Mouse (Mus musculus): ENCODE data around the gene Syt6. TPM values are rescaled to one million over a fixed set of nuclear protein-coding genes. Genes with fewer than 3 reads are reported as not detected.
A peak's percentile ranks its signal among the peaks of the same experiment; 100 is the strongest.

Gene Syt6
- polyA plus RNA-seq, 1 experiment from 2014 or later = 0.07 TPM

GRCm38 (mm10) chr3:103592636-103593035 lies 17.6 kb downstream of the Syt6 start:
- H3K4me3 ChIP-seq (ENCODE audit: low read length) = no peak overlapping the region
- WGBS = 90% methylated on average over 5 of the region's 5 CpGs
- H3K4me2 ChIP-seq (ENCODE audit: low read depth, low read length) = no peak overlapping the region
- H3K27ac ChIP-seq (ENCODE audit: low read length) = no peak overlapping the region
- no peaks in the 10 kb centered on the region for H3K9me3 ChIP-seq (replicated peaks; ENCODE audit: control insufficient read depth, low read length)
- H3K27me3 ChIP-seq (ENCODE audit: control insufficient read depth, insufficient read depth, low read length) = no peaks in the 10 kb centered on the region
- no peaks in the 10 kb centered on the region for H3K36me3 ChIP-seq (ENCODE audit: control insufficient read depth, insufficient read depth)
- H3K9ac ChIP-seq (ENCODE audit: low read length) = no peak overlapping the region
- H3K4me1 ChIP-seq (ENCODE audit: control insufficient read depth, insufficient read depth, low read length) = no peaks in the 10 kb centered on the region
- ATAC-seq (replicated peaks; ENCODE audit: extremely low read depth, insufficient read depth, low FRiP score) = no peak

- 44% methylated on average over 5 of the region's 5 CpGs for WGBS
- Histone ChIP-seq H3K36me3 (ENCODE audit: control insufficient read depth, insufficient read depth) (no peaks in the 10 kb centered on the region), H3K9ac (ENCODE audit: low read length) (no peak overlapping the region), H3K27ac (ENCODE audit: low read length) (no peak overlapping the region), H3K4me2 (ENCODE audit: low read depth, low read length) (no peak overlapping the region), H3K9me3 (replicated peaks; ENCODE audit: control insufficient read depth, low read length) (no peaks in the 10 kb centered on the region), H3K4me1 (ENCODE audit: control insufficient read depth, insufficient read depth, low read length) (no peaks in the 10 kb centered on the region), H3K4me3 (ENCODE audit: low read length) (no peak overlapping the region), H3K27me3 (ENCODE audit: control insufficient read depth, insufficient read depth, low read length) (no peaks in the 10 kb centered on the region)
- ATAC-seq (replicated peaks; ENCODE audit: extremely low read depth, insufficient read depth, low FRiP score) = no peak
Observed at GRCm38 (mm10) chr3:103593631-103594030, 18.6 kb downstream of the Syt6 start.

- no peak for ATAC-seq (replicated peaks; ENCODE audit: extremely low read depth, insufficient read depth, low FRiP score)
- Histone ChIP-seq H3K36me3 (ENCODE audit: control insufficient read depth, insufficient read depth) (no peaks in the 10 kb centered on the region), H3K9ac (ENCODE audit: low read length) (no peak overlapping the region), H3K27ac (ENCODE audit: low read length) (no peak overlapping the region), H3K27me3 (ENCODE audit: control insufficient read depth, insufficient read depth, low read length) (no peaks in the 10 kb centered on the region), H3K4me1 (ENCODE audit: control insufficient read depth, insufficient read depth, low read length) (no peaks in the 10 kb centered on the region), H3K4me3 (ENCODE audit: low read length) (no peak overlapping the region), H3K4me2 (ENCODE audit: low read depth, low read length) (no peak overlapping the region), H3K9me3 (replicated peaks; ENCODE audit: control insufficient read depth, low read length) (no peaks in the 10 kb centered on the region)
- WGBS = 70% methylated on average over 7 of the region's 7 CpGs
Observed at GRCm38 (mm10) chr3:103595271-103595810, 20.3 kb downstream of the Syt6 start.

GRCm38 (mm10) chr3:103597586-103597985 lies 22.6 kb downstream of the Syt6 start:
- Histone ChIP-seq H3K4me3 (ENCODE audit: low read length) (no peak overlapping the region), H3K4me2 (ENCODE audit: low read depth, low read length) (no peak overlapping the region), H3K9ac (ENCODE audit: low read length) (no peak overlapping the region), H3K27ac (ENCODE audit: low read length) (no peak overlapping the region), H3K36me3 (ENCODE audit: control insufficient read depth, insufficient read depth) (no peaks in the 10 kb centered on the region), H3K27me3 (ENCODE audit: control insufficient read depth, insufficient read depth, low read length) (no peaks in the 10 kb centered on the region), H3K4me1 (ENCODE audit: control insufficient read depth, insufficient read depth, low read length) (no peaks in the 10 kb centered on the region; the same call in 1 of the 2 replicates), H3K9me3 (replicated peaks; ENCODE audit: control insufficient read depth, low read length) (no peaks in the 10 kb centered on the region)
- no peak for ATAC-seq (replicated peaks; ENCODE audit: extremely low read depth, insufficient read depth, low FRiP score)
- WGBS = 88% methylated on average over 4 of the region's 4 CpGs

DNA sequence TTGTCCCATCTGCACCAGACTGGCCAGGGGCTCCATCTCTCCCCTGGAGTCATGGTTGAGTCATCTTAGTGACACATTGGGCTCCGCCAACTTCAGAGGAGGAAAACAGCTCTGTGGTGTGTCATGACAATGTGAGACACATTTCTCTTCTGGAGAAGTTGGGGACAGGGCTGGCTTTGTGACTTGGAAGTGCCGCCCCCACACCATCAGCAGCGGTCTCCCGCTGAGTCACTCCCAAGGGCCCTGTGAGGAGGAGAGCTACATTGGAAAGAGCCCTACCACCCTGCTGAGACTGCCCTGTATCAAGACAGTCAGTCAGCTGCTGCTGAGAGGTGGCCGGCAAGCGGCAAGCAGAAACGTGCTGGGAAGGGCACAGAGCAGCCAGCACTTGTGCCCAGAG lies 26.0 kb downstream of the Syt6 start:
- WGBS = 32% methylated on average over 7 of the region's 7 CpGs
- Histone ChIP-seq H3K9ac (ENCODE audit: low read length) (no peak overlapping the region), H3K36me3 (ENCODE audit: control insufficient read depth, insufficient read depth) (no peaks in the 10 kb centered on the region), H3K9me3 (replicated peaks; ENCODE audit: control insufficient read depth, low read length) (no peaks in the 10 kb centered on the region), H3K27me3 (ENCODE audit: control insufficient read depth, insufficient read depth, low read length) (no peaks in the 10 kb centered on the region), H3K4me2 (ENCODE audit: low read depth, low read length) (no peak overlapping the region), H3K4me1 (ENCODE audit: control insufficient read depth, insufficient read depth, low read length) (no peaks in the 10 kb centered on the region; the same call in 1 of the 2 replicates), H3K4me3 (ENCODE audit: low read length) (no peak overlapping the region), H3K27ac (ENCODE audit: low read length) (no peak overlapping the region)
- ATAC-seq (replicated peaks; ENCODE audit: extremely low read depth, insufficient read depth, low FRiP score) = peak; percentile 45

- 68% methylated on average over 1 of the region's 1 CpGs for WGBS
- Histone ChIP-seq H3K27ac (ENCODE audit: low read length) (no peak overlapping the region), H3K27me3 (ENCODE audit: control insufficient read depth, insufficient read depth, low read length) (no peaks in the 10 kb centered on the region), H3K9me3 (replicated peaks; ENCODE audit: control insufficient read depth, low read length) (no peaks in the 10 kb centered on the region), H3K4me1 (ENCODE audit: control insufficient read depth, insufficient read depth, low read length) (no peaks in the 10 kb centered on the region; the same call in 1 of the 2 replicates), H3K36me3 (ENCODE audit: control insufficient read depth, insufficient read depth) (no peaks in the 10 kb centered on the region), H3K4me2 (ENCODE audit: low read depth, low read length) (no peak overlapping the region), H3K9ac (ENCODE audit: low read length) (no peak overlapping the region), H3K4me3 (ENCODE audit: low read length) (no peak overlapping the region)
- ATAC-seq (replicated peaks; ENCODE audit: extremely low read depth, insufficient read depth, low FRiP score) = no peak
Observed at GRCm38 (mm10) chr3:103601561-103601960, 26.5 kb downstream of the Syt6 start.

GRCm38 (mm10) chr3:103606045-103606597 lies 31.1 kb downstream of the Syt6 start:
- no peak for ATAC-seq (replicated peaks; ENCODE audit: extremely low read depth, insufficient read depth, low FRiP score)
- no peak overlapping the region for H3K27ac ChIP-seq (ENCODE audit: low read length)

GRCm38 (mm10) chr3:103606660-103607595 lies 31.9 kb downstream of the Syt6 start:
- H3K9me3 ChIP-seq (replicated peaks; ENCODE audit: control insufficient read depth, low read length) = no peaks in the 10 kb centered on the region
- WGBS = 82% methylated on average over 13 of the region's 13 CpGs

More at GRCm38 (mm10) chr3:103606045-103606597, 31.1 kb downstream of the Syt6 start:
- Histone ChIP-seq H3K4me3 (ENCODE audit: low read length) (no peak overlapping the region), H3K36me3 (ENCODE audit: control insufficient read depth, insufficient read depth) (no peaks in the 10 kb centered on the region), H3K4me1 (ENCODE audit: control insufficient read depth, insufficient read depth, low read length) (no peaks in the 10 kb centered on the region; the same call in 1 of the 2 replicates), H3K9me3 (replicated peaks; ENCODE audit: control insufficient read depth, low read length) (no peaks in the 10 kb centered on the region), H3K4me2 (ENCODE audit: low read depth, low read length) (no peak overlapping the region), H3K27me3 (ENCODE audit: control insufficient read depth, insufficient read depth, low read length) (no peaks in the 10 kb centered on the region), H3K9ac (ENCODE audit: low read length) (no peak overlapping the region)
- WGBS = 87% methylated on average over 6 of the region's 6 CpGs

GRCm38 (mm10) chr3:103610231-103610630 lies 35.2 kb downstream of the Syt6 start:
- 83% methylated on average over 5 of the region's 5 CpGs for WGBS
- Histone ChIP-seq H3K4me2 (ENCODE audit: low read depth, low read length) (no peak overlapping the region), H3K4me1 (ENCODE audit: control insufficient read depth, insufficient read depth, low read length) (no peaks in the 10 kb centered on the region), H3K4me3 (ENCODE audit: low read length) (no peak overlapping the region), H3K36me3 (ENCODE audit: control insufficient read depth, insufficient read depth) (no peaks in the 10 kb centered on the region), H3K9ac (ENCODE audit: low read length) (no peak overlapping the region), H3K27me3 (ENCODE audit: control insufficient read depth, insufficient read depth, low read length) (no peaks in the 10 kb centered on the region), H3K9me3 (replicated peaks; ENCODE audit: control insufficient read depth, low read length) (no peaks in the 10 kb centered on the region), H3K27ac (ENCODE audit: low read length) (no peak overlapping the region)
- ATAC-seq (replicated peaks; ENCODE audit: extremely low read depth, insufficient read depth, low FRiP score) = no peak

More at GRCm38 (mm10) chr3:103606660-103607595, 31.9 kb downstream of the Syt6 start:
- ATAC-seq (replicated peaks; ENCODE audit: extremely low read depth, insufficient read depth, low FRiP score) = no peak
- Histone ChIP-seq H3K36me3 (ENCODE audit: control insufficient read depth, insufficient read depth) (no peaks in the 10 kb centered on the region), H3K4me2 (ENCODE audit: low read depth, low read length) (no peak overlapping the region), H3K27ac (ENCODE audit: low read length) (no peak overlapping the region), H3K4me1 (ENCODE audit: control insufficient read depth, insufficient read depth, low read length) (no peaks in the 10 kb centered on the region), H3K9ac (ENCODE audit: low read length) (no peak overlapping the region), H3K27me3 (ENCODE audit: control insufficient read depth, insufficient read depth, low read length) (no peaks in the 10 kb centered on the region), H3K4me3 (ENCODE audit: low read length) (no peak overlapping the region)
